8 mouse cellular contexts compared by ENCODE assay signal in the genomic region with DNA sequence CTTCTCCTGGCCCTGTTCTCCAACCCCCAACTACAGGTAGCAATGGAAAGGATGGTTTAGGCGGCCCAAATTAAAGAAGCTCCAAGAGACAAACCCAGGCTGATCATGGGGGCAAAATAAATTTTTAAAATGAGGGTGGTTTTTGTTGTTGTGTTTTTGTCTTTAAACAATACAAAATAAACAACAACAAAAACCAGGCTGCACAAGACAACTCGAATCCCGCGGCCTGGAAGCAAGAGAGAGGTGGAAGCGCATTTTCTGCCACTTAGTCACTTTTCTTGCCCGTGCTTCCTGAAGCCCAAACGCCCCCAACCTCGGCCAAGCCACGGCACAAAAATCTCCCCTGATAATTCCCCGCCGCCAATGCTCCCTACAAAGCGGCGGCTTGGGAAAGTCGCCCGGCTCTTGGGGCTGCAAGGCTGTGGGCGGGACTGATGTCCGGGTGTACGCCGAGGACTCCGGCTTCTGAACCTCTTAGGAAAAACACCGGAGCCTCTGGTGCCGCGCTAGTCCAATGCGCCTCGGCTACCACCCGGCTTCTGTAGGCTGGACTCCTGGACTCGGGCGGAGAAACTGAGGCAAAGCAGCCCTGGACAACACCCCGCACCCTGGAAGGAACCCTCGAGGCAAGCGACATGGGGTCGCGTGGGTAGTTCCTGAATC. TPM values are rescaled to one million over a fixed set of nuclear protein-coding genes. Genes with fewer than 3 reads are reported as not detected.
DNase-seq lines count a peak whose midpoint lies in the region; ATAC-seq and TF ChIP-seq lines count a peak whose summit lies in the region.

No protein-coding gene starts in this region.

- peaks cover 33% of the 10 kb centered on the region for H3K4me1 ChIP-seq in kidney, embryonic 16.5 days (ENCODE audit: insufficient read depth, low read length)
- H3K4me1 ChIP-seq in heart, postnatal 0 days (ENCODE audit: control insufficient read depth, insufficient read depth) = peaks cover 34% of the 10 kb centered on the region

- no peak overlapping the region for H3K27ac ChIP-seq in kidney, embryonic 16.5 days (ENCODE audit: low read length)
- H3K27ac ChIP-seq in heart, postnatal 0 days (ENCODE audit: low read depth) = peak overlapping the region; percentile 30; the same call in 1 of the 2 replicates

- no peak for TF ChIP-seq CTCF in heart, postnatal 0 days (IDR thresholded peaks at IDR 0.05; ENCODE audit: low read depth)

- TF ChIP-seq EP300 in heart, postnatal 0 days (IDR thresholded peaks at IDR 0.05; ENCODE audit: low read depth) = no peak

- 0 out of 2 replicates have a peak overlapping the region, but pooled peaks have one; percentile 13 for H3K4me2 ChIP-seq in kidney, embryonic 16.5 days (replicated peaks; ENCODE audit: low read depth, low read length)
- peak overlapping the region; percentile 59 for H3K4me2 ChIP-seq in heart, postnatal 0 days (ENCODE audit: low read depth, low read length)

- ATAC-seq in kidney, embryonic 16.5 days (ENCODE audit: low FRiP score, low TSS enrichment) = no peak
- ATAC-seq in heart, postnatal 0 days (ENCODE audit: insufficient read depth, low read depth) = no peak
- ATAC-seq in monocyte, adult 5-6 weeks (replicated peaks; ENCODE audit: insufficient number of reproducible peaks, low FRiP score, low TSS enrichment, poor library complexity, severe bottlenecking) = no peak

- no peaks in the 10 kb centered on the region for H3K36me3 ChIP-seq in kidney, embryonic 16.5 days (ENCODE audit: insufficient read depth, low read length)
- H3K36me3 ChIP-seq in heart, postnatal 0 days (replicated peaks; ENCODE audit: control insufficient read depth, insufficient read depth, low read length) = no peaks in the 10 kb centered on the region

- H3K4me3 ChIP-seq in kidney, embryonic 16.5 days (ENCODE audit: low read length) = peak overlapping the region; percentile 17
- H3K4me3 ChIP-seq in heart, postnatal 0 days (ENCODE audit: low read depth, low read length) = peak overlapping the region; percentile 39

- H3K9ac ChIP-seq in kidney, embryonic 16.5 days (replicated peaks; ENCODE audit: low read length) = no peak overlapping the region
- peak overlapping the region; percentile 22; the same call in 1 of the 2 replicates for H3K9ac ChIP-seq in heart, postnatal 0 days (replicated peaks; ENCODE audit: low read depth, low read length)

- H3K9me3 ChIP-seq in kidney, embryonic 16.5 days (ENCODE audit: low read length) = no peaks in the 10 kb centered on the region
- no peaks in the 10 kb centered on the region for H3K9me3 ChIP-seq in heart, postnatal 0 days (replicated peaks; ENCODE audit: control insufficient read depth, low read length)

- WGBS in kidney, embryonic 16.5 days = 8% methylated on average over 33 of the region's 33 CpGs
- 12% methylated on average over 33 of the region's 33 CpGs for WGBS in heart, postnatal 0 days

- DNase-seq in kidney, adult 18-20 months = no peak
- peak; percentile 69 to 71 for DNase-seq in cerebellum, postnatal 10 days
- no peak for DNase-seq in heart, postnatal 0 days (ENCODE audit: low spot score)
- peak; percentile 58 for DNase-seq in lung, postnatal 36 days
- DNase-seq in left cerebral cortex, adult 18-20 months (ENCODE audit: low spot score in 2 of 2) = no peak
- DNase-seq in urinary bladder, postnatal 14 days (ENCODE audit: low spot score) = no peak

- peaks cover 99% of the 10 kb centered on the region for H3K27me3 ChIP-seq in kidney, embryonic 16.5 days (ENCODE audit: insufficient read depth, low read length)
- H3K27me3 ChIP-seq in heart, postnatal 0 days (ENCODE audit: control insufficient read depth, insufficient read depth, low read length) = peaks cover 70% of the 10 kb centered on the region

RNA-seq across cellular contexts. Expression of a gene that starts 16.1 kb away (rescaled TPM):
- polyA plus RNA-seq in kidney, embryonic 16.5 days (2015; fragmentation: Nextera tagmentation; extraction: Ambion mirVana) = 14.8 and 15.9 TPM in 2 replicates
- total RNA-seq in heart, postnatal 0 days (2014; rRNA removed; ENCODE audit: low replicate concordance) = 41.9 and 48.5 TPM in 2 replicates
- polyA plus RNA-seq in heart, postnatal 0 days (2015; fragmentation: Nextera tagmentation; extraction: Ambion mirVana) = 18.2 TPM in 2 replicates
- 8.1 to 16.7 TPM (median 9.9 TPM) in 3 replicates for total RNA-seq in monocyte, adult 5-6 weeks (2017)
- total RNA-seq in left cerebral cortex, adult 18-20 months (2021) = 100 to 1,000 TPM; 291 to 300 TPM

RNA-seq across cellular contexts. Expression of a gene that starts 38.6 kb away (rescaled TPM):
- 6.6 and 9.0 TPM in 2 replicates for polyA plus RNA-seq in kidney, embryonic 16.5 days (2015; fragmentation: Nextera tagmentation; extraction: Ambion mirVana)
- total RNA-seq in heart, postnatal 0 days (2014; rRNA removed; ENCODE audit: low replicate concordance) = 2.1 and 15.4 TPM in 2 replicates
- polyA plus RNA-seq in heart, postnatal 0 days (2015; fragmentation: Nextera tagmentation; extraction: Ambion mirVana) = 6.2 and 8.0 TPM in 2 replicates
- 3.6 to 4.0 TPM (median 3.8 TPM) in 3 replicates for total RNA-seq in monocyte, adult 5-6 weeks (2017)
- 10 to 100 TPM; 10.2 to 10.8 TPM for total RNA-seq in left cerebral cortex, adult 18-20 months (2021)

RNA-seq across cellular contexts. Expression of a gene that starts 47.3 kb away (rescaled TPM):
- polyA plus RNA-seq in kidney, embryonic 16.5 days (2015; fragmentation: Nextera tagmentation; extraction: Ambion mirVana) = 49.7 and 51.6 TPM in 2 replicates
- total RNA-seq in heart, postnatal 0 days (2014; rRNA removed; ENCODE audit: low replicate concordance) = 47.1 and 49.8 TPM in 2 replicates
- polyA plus RNA-seq in heart, postnatal 0 days (2015; fragmentation: Nextera tagmentation; extraction: Ambion mirVana) = 48.1 and 50.0 TPM in 2 replicates
- total RNA-seq in monocyte, adult 5-6 weeks (2017) = 10.0 to 12.8 TPM (median 11.2 TPM) in 3 replicates
- 10 to 100 TPM; 26.6 to 28.5 TPM for total RNA-seq in left cerebral cortex, adult 18-20 months (2021)

RNA-seq across cellular contexts. Expression of a gene that starts 56.4 kb away (rescaled TPM):
- polyA plus RNA-seq in kidney, embryonic 16.5 days (2015; fragmentation: Nextera tagmentation; extraction: Ambion mirVana) = 109 and 114 TPM in 2 replicates
- total RNA-seq in heart, postnatal 0 days (2014; rRNA removed; ENCODE audit: low replicate concordance) = 89.2 and 126 TPM in 2 replicates
- polyA plus RNA-seq in heart, postnatal 0 days (2015; fragmentation: Nextera tagmentation; extraction: Ambion mirVana) = 111 and 125 TPM in 2 replicates
- 31.6 to 37.2 TPM (median 34.2 TPM) in 3 replicates for total RNA-seq in monocyte, adult 5-6 weeks (2017)
- 10 to 100 TPM; 78.9 to 79.8 TPM for total RNA-seq in left cerebral cortex, adult 18-20 months (2021)

Comparison
In these comparisons a context has a peak if more than half of its experiments do, and no peak if none do; other contexts are left out.
1. DNase-seq: peak in cerebellum, postnatal 10 days (2 of 2) and lung, postnatal 36 days (single experiment); none in kidney, adult 18-20 months (single experiment), heart, postnatal 0 days (single experiment), left cerebral cortex, adult 18-20 months (0 of 2) and urinary bladder, postnatal 14 days (single experiment).